Mouse (Mus musculus) intestine, embryonic 15.5 days (tissue): Measurements from ENCODE around the gene Pcare. TPM values are rescaled to one million over a fixed set of nuclear protein-coding genes. Genes with fewer than 3 reads are reported as not detected.

Experiments
- ATAC-seq: fragments of 200-750 bp; cut with Nextera tagmentation; 2 replicates; pipeline ENCODE4 v1.8.0; 2017; ENCODE audit warnings: moderate TSS enrichment, moderate library complexity
- H3K27ac ChIP-seq: fragments of 300-500 bp; sonication (generic); 2 replicates; pipeline ENCODE4 v1.5.1; 2015; ENCODE audit warnings: mild to moderate bottlenecking, inconsistent platforms
- H3K27me3 ChIP-seq: fragments of 300-500 bp; sonication (generic); replicated peaks from 2 replicates; pipeline ENCODE4 v1.6.1; 2015; ENCODE audit warnings: inconsistent platforms
- H3K36me3 ChIP-seq: fragments of 300-500 bp; sonication (generic); 2 replicates; pipeline ENCODE4 v1.6.1; 2015; ENCODE audit warnings: inconsistent platforms
- H3K4me1 ChIP-seq: fragments of 300-500 bp; sonication (generic); replicated peaks from 2 replicates; pipeline ENCODE4 v1.6.1; 2015; ENCODE audit warnings: inconsistent platforms
- H3K4me2 ChIP-seq: fragments of 300-500 bp; sonication (generic); replicated peaks from 2 replicates; pipeline ENCODE4 v1.6.1; 2015; ENCODE audit warnings: mild to moderate bottlenecking, inconsistent platforms
- H3K4me3 ChIP-seq: fragments of 300-500 bp; sonication (generic); replicated peaks from 2 replicates; pipeline ENCODE4 v1.5.1; 2015; ENCODE audit warnings: inconsistent platforms
- H3K9ac ChIP-seq: fragments of 300-500 bp; sonication (generic); 2 replicates; pipeline ENCODE4 v1.6.1; 2015; ENCODE audit warnings: inconsistent platforms
- H3K9me3 ChIP-seq: fragments of 300-500 bp; sonication (generic); 2 replicates; pipeline ENCODE4 v1.6.1; 2016; ENCODE audit warnings: inconsistent platforms
- WGBS: fragments of 180-500 bp; shearing (Covaris S2); methylation state at CpG from one replicate; pipeline ENCODE4 v1.1.7; 2015; 5-methylcytosine and 5-hydroxymethylcytosine counted together
- polyA plus RNA-seq: library from polyadenylated mRNA; unstranded; fragments of >200 nt; fragmentation: Nextera tagmentation; extraction: Ambion mirVana; gene quantifications from 2 replicates; pipeline ENCODE4 v1.2.1, GENCODE M21; 2015

Pcare gene
- polyA plus RNA-seq, 1 experiment from 2014 or later, result not detected

DNA sequence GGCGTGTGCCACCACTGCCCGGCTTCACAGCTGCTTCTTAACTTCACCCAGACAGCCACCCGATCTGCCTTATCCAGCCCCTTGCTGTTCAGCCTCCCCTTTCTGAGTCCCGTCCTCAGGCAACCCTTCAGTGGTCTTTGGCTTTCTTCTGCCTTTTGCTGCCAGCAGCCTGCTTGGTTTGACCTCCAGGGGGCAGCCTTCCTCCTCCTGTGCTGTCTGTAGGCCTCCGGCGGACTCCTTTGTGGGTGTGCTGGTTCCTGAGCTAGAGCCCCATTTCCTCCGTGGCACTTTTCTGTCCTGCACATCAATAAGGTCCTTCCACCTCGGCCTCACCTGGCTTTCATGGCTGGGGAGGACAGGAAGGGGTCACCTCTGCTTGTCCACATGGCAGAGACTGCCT lies 58.9 kb downstream of the Pcare start:
- Histone ChIP-seq H3K4me3 (no peak overlapping the region), H3K9ac (no peak overlapping the region), H3K36me3 (no peaks in the 10 kb centered on the region), H3K27me3 (no peaks in the 10 kb centered on the region), H3K4me2 (no peak overlapping the region), H3K27ac (no peak overlapping the region), H3K4me1 (no peaks in the 10 kb centered on the region), H3K9me3 (no peaks in the 10 kb centered on the region)
- no peak for ATAC-seq
- 57% methylated on average over 8 of the region's 8 CpGs for WGBS

Other genes starting within 250 kb of the Pcare start
- 36.5 and 40.5 TPM in 2 replicates for gene Ndc80, start 226.0 kb downstream of the Pcare start, polyA plus RNA-seq
- 0.48 and 0.64 TPM in 2 replicates for gene Spdya, start 200.8 kb downstream of the Pcare start, polyA plus RNA-seq
- 72.5 and 76.9 TPM in 2 replicates for gene Wdr43, start 137.0 kb downstream of the Pcare start, polyA plus RNA-seq
- gene Togaram2, start 79.6 kb downstream of the Pcare start, polyA plus RNA-seq, result 0.44 and 0.68 TPM in 2 replicates
- 3.4 and 3.9 TPM in 2 replicates for gene Clip4, start 15.6 kb upstream of the Pcare start, polyA plus RNA-seq